ENCODE assay signal across 12 mouse cellular contexts in the genomic region with DNA sequence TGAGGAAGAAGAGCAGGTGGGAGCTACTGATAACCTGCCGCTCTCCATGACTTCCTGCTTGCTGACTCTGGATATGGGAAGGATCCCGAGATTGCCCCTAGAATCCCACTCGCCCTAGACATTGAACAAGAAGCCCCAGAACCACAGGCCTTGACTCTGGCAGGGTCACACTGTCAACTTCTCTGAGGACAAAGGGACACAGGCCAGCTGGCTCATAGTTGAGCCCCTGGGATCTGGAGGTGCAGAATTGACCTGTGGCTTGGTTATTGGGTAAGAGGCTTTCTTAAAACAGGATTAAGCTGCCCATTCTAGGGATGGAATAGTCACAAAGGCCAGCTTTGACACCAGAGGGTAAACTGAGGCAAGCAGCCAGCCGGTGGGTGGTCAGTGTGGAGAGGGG.
"Had no signal": no experiment of that assay in that cellular context is flagged by ENCODE, and none has a peak within 500 bp of the region (broad histone marks: within the 10 kb centered on the region; RNA-seq: fewer than 3 reads in every experiment).

No protein-coding gene starts in this region.

- DNase-seq: cerebellum, postnatal 14 days; cerebellum, postnatal 25 days; cerebellum, postnatal 36 days; embryo, embryonic 11 days; forebrain, postnatal 0 days; gastrocnemius, adult 2 months; gastrocnemius, postnatal 10 days; gastrocnemius, postnatal 14 days; gastrocnemius, postnatal 25 days; gastrocnemius, postnatal 36 days; heart, adult 18-20 months; heart, adult 2 months had no signal
